Mouse (Mus musculus) ES-E14 (cell line): ENCODE data around the gene Ankrd13b. TPM values are rescaled to one million over a fixed set of nuclear protein-coding genes. Genes with fewer than 3 reads are reported as not detected.
A peak's percentile ranks its signal among the peaks of the same experiment; 100 is the strongest.

Source experiments
- DNase-seq: peaks from one replicate; pipeline ENCODE4 v3.0.0-alpha.2; 2013; ENCODE audit warnings: low read depth, low spot score
- H3K27ac ChIP-seq: 2 replicates; pipeline ENCODE4 v1.5.1; 2012; ENCODE audit warnings: low read depth, mild to moderate bottlenecking, low read length, moderate library complexity, mixed read lengths; ENCODE audit not compliant: poor library complexity, insufficient read depth, severe bottlenecking
- H3K36me3 ChIP-seq: 2 replicates; pipeline ENCODE4 v1.6.1; 2012; ENCODE audit warnings: mild to moderate bottlenecking, low read length, moderate library complexity, mixed read lengths; ENCODE audit not compliant: control insufficient read depth, poor library complexity, insufficient read depth, severe bottlenecking
- H3K4me1 ChIP-seq, 2 experiments: fragments of 150-350 bp in 1 of 2; sonication (generic) in 1 of 2; 2 replicates each; pipeline ENCODE4 v1.6.1; 2012; ENCODE audit warnings: low read length in 2 of 2, mild to moderate bottlenecking in 1 of 2, mixed read lengths in 1 of 2; ENCODE audit not compliant: control insufficient read depth in 2 of 2, insufficient read depth in 2 of 2, poor library complexity in 1 of 2
- H3K4me3 ChIP-seq, 2 experiments: fragments of 150-350 bp in 1 of 2; sonication (generic) in 1 of 2; 2 replicates each; pipeline ENCODE4 v1.5.1; 2012; ENCODE audit warnings: low read length in 2 of 2, low read depth in 1 of 2, mild to moderate bottlenecking in 1 of 2, mixed read lengths in 1 of 2; ENCODE audit not compliant: insufficient read depth in 1 of 2, poor library complexity in 1 of 2, severe bottlenecking in 1 of 2
- H3K9ac ChIP-seq: 2 replicates; pipeline ENCODE4 v1.6.1; 2012; ENCODE audit warnings: low read depth, mild to moderate bottlenecking, low read length, mixed read lengths; ENCODE audit not compliant: poor library complexity, insufficient read depth, severe bottlenecking
- H3K9me3 ChIP-seq: fragments of 150-350 bp; sonication (generic); 2 replicates; pipeline ENCODE4 v1.6.1; 2012; ENCODE audit warnings: low read depth, mild to moderate bottlenecking, low read length; ENCODE audit not compliant: control insufficient read depth, insufficient read depth
- CHD2 ChIP-seq: IDR thresholded peaks from 2 replicates; pipeline ENCODE4 v1.6.1; 2014; ENCODE audit warnings: mild to moderate bottlenecking, low read depth, low read length, inconsistent platforms
- HCFC1 ChIP-seq: IDR thresholded peaks from 2 replicates; pipeline ENCODE4 v1.6.1; 2012; ENCODE audit warnings: low read length, inconsistent platforms, borderline replicate concordance; ENCODE audit not compliant: insufficient read depth
- MAFK ChIP-seq: IDR thresholded peaks from 2 replicates; pipeline ENCODE4 v1.6.1; 2014; ENCODE audit warnings: mild to moderate bottlenecking, low read depth, low read length, inconsistent platforms; ENCODE audit not compliant: insufficient read depth
- ZC3H11A ChIP-seq: IDR thresholded peaks from 2 replicates; pipeline ENCODE4 v1.6.1; 2012; ENCODE audit warnings: low read depth, mild to moderate bottlenecking, inconsistent platforms, low read length, borderline replicate concordance
- ZNF384 ChIP-seq: IDR thresholded peaks from 2 replicates; pipeline ENCODE4 v1.6.1; 2012; ENCODE audit warnings: low read depth, low read length, inconsistent platforms
- in situ Hi-C, 2 experiments: fragments of 600-800 bp; cut with MboI; formaldehyde crosslinking; loops; one replicate each; pipeline ENCODE4 v1.15.1; 2025; ENCODE audit warnings: low sequenced_read_pairs in 2 of 2, inconsistent platforms in 1 of 2; ENCODE audit not compliant: unreplicated experiment in 2 of 2
- total RNA-seq: library from RNA; depleted of rRNA; stranded (reverse); fragments of 300-350 nt; gene quantifications from 2 replicates; pipeline ENCODE4 v1.2.3, GENCODE M21; 2012

The Ankrd13b gene
- total RNA-seq, 1 experiment, result 7.0 TPM

- in situ Hi-C loops, result no loop called here
- Histone ChIP-seq H3K36me3 (peaks cover 55% of the 10 kb centered on the region), H3K9ac (no peak overlapping the region), H3K9me3 (no peaks in the 10 kb centered on the region), H3K4me1 (peaks cover 8 to 46% of the 10 kb centered on the region in 2 experiments; a peak in 3 of 4 replicates), H3K4me3 (no peak overlapping the region), H3K27ac (peak overlapping the region; percentile 32)
- TF ChIP-seq CHD2 (no peak), HCFC1 (no peak), ZC3H11A (no peak), ZNF384 (no peak), MAFK (no peak)
- DNase-seq, result no peak
Measured at GRCm38 (mm10) chr11:77500361-77501325, 11.2 kb upstream of the Ankrd13b start.

GRCm38 (mm10) chr11:77499354-77499753 lies 9.9 kb upstream of the Ankrd13b start:
- no peak for DNase-seq
- H3K9me3 ChIP-seq, result no peaks in the 10 kb centered on the region
- peaks cover 42% of the 10 kb centered on the region for H3K36me3 ChIP-seq
- H3K27ac ChIP-seq, result no peak overlapping the region
- in situ Hi-C loops, result no loop called here
- H3K9ac ChIP-seq, result no peak overlapping the region
- TF ChIP-seq ZNF384, result no peak
- TF ChIP-seq MAFK, result no peak
- TF ChIP-seq ZC3H11A, result no peak
- TF ChIP-seq CHD2, result no peak
- TF ChIP-seq HCFC1, result no peak
- peaks cover 13 to 55% of the 10 kb centered on the region in 2 experiments for H3K4me1 ChIP-seq
- H3K4me3 ChIP-seq, result no peak overlapping the region

- TF ChIP-seq MAFK (no peak), ZC3H11A (no peak), CHD2 (no peak), HCFC1 (no peak)
- Histone ChIP-seq H3K9me3 (no peaks in the 10 kb centered on the region), H3K27ac (peak overlapping the region; percentile 82), H3K4me3 (peak overlapping the region; percentile 6 to 19; a peak in 3 of 4 replicates), H3K36me3 (peaks cover 35% of the 10 kb centered on the region), H3K4me1 (peaks cover 15 to 51% of the 10 kb centered on the region in 2 experiments), H3K9ac (peak overlapping the region; percentile 51; the same call in 1 of the 2 replicates)
- in situ Hi-C loops, result no loop called here
- no peak for DNase-seq
Measured at GRCm38 (mm10) chr11:77498261-77499139, 9.0 kb upstream of the Ankrd13b start.

GRCm38 (mm10) chr11:77497851-77498250 lies 8.4 kb upstream of the Ankrd13b start:
- peak overlapping the region; percentile 82 for H3K27ac ChIP-seq
- TF ChIP-seq MAFK (no peak), ZC3H11A (no peak), CHD2 (no peak), HCFC1 (no peak), ZNF384 (no peak)
- H3K4me1 ChIP-seq, result peaks cover 15 to 45% of the 10 kb centered on the region in 2 experiments
- H3K9me3 ChIP-seq, result no peaks in the 10 kb centered on the region
- peak overlapping the region; percentile 6 to 19; a peak in 3 of 4 replicates for H3K4me3 ChIP-seq
- in situ Hi-C loops, result no loop called here
- DNase-seq, result no peak
- H3K36me3 ChIP-seq, result peaks cover 28% of the 10 kb centered on the region
- peak overlapping the region; percentile 51 for H3K9ac ChIP-seq
